Mouse (Mus musculus): ENCODE measurements around the gene Tnip1.

Gene Tnip1

GRCm38 (mm10) chr11:54962810-54963209 lies at the start of gene Tnip1:
Gene Tnip1 (minus strand): TSS chr11:54962917.
- DNase-seq: peak; percentile 28 to 55

DNA sequence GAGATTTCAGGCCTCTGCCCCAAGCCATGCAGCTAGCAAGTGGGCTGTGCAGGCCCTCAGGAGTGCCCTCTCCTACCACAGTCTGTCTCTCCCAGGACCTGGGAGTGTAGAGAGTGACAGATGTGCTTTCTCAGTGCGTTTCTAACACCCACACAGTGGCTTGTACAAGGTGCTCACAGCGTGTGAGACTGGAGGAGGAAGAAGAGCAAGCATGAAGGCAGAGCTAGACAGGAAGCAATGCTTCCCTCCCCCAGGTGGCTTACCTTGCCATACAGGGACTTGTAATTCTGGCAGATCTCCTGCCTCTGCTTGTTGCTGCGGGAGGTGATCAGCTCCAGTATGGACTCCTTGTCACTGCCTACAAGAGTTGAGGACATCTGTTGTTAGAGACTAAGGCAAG lies 48.7 kb upstream of the Tnip1 start:
- DNase-seq: no peak

- DNase-seq: no peak
Measured at GRCm38 (mm10) chr11:55008230-55008629, 45.5 kb upstream of the Tnip1 start.

GRCm38 (mm10) chr11:55005684-55006083 lies 43.0 kb upstream of the Tnip1 start:
- DNase-seq: no peak

DNA sequence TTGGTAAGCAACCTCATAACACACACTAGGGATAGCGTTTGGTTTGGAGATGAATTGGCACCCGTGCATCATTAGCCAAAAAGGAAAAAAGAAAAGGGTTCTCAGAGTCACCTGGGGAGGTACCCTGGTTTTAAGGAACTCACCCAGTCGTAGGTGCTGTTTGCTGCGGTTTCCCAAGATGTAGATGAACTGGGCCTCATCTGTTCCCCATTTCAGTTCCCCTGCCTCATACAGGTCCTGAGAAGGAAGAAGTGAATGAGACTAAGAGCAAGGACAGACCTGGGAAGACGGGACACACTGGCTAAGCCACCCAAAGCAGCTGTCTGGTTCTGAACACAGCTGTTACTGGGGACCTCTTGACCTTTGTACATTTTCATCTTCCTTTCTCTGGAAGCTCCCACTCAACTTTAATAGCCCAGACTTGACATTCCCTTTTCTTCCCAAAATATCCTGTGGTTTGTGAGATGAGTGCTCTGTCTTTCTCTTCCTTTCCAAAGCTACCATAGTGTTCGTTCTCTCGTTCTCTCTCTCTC lies 42.3 kb upstream of the Tnip1 start:
- DNase-seq: peak in 1 of 2 experiments; percentile 38

DNA sequence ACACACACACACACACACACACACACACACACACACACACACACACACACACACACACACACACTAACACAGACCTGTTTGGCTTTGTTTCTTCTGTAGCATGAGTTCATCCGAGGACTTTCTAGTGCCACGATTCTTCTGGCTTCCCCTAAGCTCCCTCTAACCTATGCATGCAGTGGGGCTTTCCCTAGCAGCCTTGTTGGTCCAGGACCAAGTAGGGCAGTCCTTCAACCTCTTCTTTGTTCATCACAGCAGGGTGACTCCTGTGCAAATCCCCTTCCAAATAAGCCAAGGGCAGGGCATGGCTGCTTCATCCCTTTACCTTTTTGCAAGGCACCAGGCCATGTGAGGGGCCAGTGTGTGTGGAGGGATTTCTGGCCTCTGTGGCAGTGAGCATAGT lies 36.0 kb upstream of the Tnip1 start:
- DNase-seq: no peak

GRCm38 (mm10) chr11:54998284-54998683 lies 35.6 kb upstream of the Tnip1 start:
- peak; percentile 48 to 77 for DNase-seq

DNA sequence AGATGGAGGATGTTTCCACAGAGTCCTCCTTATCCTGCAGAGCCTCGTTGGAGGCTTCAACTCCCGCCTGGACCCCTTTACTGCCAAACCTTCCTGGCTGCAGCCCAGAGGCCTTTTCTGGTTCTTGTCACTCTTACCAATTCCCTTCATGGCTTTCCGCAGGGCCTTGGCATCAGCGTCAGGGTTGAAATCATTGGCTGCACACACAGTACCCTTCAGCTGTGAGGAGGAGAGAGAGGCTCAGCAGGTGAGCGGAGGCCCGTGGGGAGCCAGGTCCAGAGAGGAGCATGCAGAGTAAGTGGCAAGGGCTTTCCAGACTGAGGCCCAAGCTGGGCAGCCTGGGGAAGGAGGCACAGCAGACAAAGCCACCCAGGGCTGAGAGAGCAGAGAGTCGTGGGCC lies 33.5 kb upstream of the Tnip1 start:
- no peak for DNase-seq

- no peak for DNase-seq
Measured at GRCm38 (mm10) chr11:54989920-54990319, 27.2 kb upstream of the Tnip1 start.

GRCm38 (mm10) chr11:54988754-54989349 lies 26.1 kb upstream of the Tnip1 start:
- DNase-seq: no peak

GRCm38 (mm10) chr11:54987974-54988373 lies 25.3 kb upstream of the Tnip1 start:
- DNase-seq: peak; percentile 18 to 67

DNA sequence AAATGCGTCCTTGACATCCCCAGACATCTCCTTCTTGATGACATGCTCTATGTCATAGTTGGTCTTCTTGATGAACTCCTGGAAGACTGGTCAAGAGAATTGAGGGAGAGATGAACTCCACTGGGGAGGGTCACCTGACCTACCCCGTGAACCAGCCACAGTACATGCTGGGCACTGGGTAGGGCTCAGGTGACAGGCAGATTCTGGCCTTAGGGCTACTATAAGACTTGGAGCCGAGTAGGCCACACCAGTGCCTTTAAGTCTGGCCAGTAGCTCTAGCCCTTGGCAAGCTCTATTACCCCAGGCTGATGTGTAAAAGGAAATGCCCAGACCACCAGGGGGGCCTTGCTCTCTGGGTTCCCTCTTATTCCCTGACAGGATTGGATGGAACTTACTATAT lies 22.4 kb upstream of the Tnip1 start:
- no peak for DNase-seq

GRCm38 (mm10) chr11:54984581-54984980 lies 21.9 kb upstream of the Tnip1 start:
- no peak for DNase-seq

DNA sequence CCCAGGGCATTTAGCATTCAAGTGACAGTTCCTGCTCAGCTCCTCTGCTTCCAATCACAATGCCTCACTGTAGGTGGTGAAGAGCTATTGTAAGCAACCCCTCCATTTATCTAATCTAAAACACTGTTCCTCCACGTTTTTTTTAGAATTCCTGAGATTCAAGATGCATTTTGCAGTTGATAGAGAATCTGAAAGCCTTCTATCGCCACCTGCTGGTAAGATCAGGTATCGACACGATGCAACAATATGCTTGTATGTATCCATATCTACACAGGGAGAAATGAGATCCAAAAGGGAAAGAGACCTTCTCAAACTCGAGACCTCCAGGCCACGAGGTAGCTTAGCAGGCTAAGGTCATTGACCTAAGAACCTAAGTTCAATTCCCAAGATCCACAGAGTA lies 21.4 kb upstream of the Tnip1 start:
- peak; percentile 66 to 91 for DNase-seq

GRCm38 (mm10) chr11:54982520-54982919 lies 19.8 kb upstream of the Tnip1 start:
- no peak for DNase-seq

DNA sequence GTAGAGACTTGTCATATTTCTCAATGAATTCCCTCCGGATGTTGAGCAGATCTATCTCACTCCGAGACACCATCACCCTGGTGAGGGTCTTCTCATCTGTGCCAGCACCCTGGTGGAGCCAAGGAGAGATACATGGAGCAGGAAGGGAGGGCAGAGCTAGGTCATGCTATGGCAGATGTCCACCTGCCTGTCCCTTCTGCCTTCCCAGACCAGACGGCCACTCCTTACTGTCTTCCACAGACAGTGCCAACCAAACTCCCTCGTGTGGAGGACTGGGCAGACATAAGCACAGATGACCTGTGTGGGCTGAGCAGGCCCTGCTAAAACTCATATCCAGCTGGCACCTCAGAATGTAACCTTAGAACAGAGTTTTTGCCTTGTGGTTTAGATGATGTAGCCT lies 18.9 kb upstream of the Tnip1 start:
- no peak for DNase-seq

DNA sequence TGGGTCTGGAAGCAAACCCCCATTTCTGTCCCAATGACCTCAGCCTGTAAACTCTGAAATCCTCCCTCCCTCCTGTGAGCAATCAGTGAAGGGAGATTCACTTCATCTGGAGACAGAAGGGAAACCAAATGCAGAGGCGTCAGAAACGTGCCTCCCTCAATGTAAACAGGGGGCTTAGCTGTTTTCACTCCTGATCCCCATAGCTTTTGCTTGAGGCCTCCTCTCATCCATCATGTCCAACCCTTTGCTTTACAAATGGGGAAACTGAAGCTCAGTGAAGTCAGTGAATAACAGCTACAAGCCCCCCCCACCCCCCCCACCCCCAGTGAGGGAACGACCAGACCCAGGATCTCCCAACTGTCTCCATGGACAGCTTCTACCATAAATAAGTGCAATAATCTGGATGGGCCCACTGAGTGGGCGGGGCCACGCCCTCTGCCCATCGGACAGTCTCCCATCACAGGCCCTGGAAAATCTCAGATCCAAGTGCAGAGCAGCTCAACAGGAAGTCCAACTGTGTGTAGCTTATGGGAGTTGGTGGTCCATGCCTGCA lies 14.7 kb upstream of the Tnip1 start:
- DNase-seq: no peak

- DNase-seq: no peak
Measured at GRCm38 (mm10) chr11:54976351-54976750, 13.6 kb upstream of the Tnip1 start.

DNA sequence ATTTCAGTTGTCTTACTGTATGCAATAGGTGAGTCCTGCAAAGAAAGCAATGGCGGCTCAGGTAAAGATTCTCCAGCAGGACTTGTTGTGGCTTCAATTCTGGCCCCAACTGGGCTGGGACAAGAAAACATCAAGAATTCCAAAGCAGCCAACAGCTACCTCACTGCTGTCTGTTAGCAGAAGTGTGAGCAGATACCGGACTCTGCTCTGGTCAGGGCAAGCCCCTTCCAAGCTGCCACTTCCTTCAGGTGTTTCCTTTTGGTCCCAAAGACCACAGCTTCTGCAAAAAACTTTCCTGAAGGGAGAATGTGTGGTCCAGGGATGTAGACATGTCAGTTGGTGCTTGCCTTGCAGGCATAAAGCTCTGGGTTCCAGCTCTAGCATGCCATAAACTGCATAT lies 13.0 kb upstream of the Tnip1 start:
- no peak for DNase-seq

- no peak for DNase-seq
Measured at GRCm38 (mm10) chr11:54975340-54975739, 12.6 kb upstream of the Tnip1 start.

DNA sequence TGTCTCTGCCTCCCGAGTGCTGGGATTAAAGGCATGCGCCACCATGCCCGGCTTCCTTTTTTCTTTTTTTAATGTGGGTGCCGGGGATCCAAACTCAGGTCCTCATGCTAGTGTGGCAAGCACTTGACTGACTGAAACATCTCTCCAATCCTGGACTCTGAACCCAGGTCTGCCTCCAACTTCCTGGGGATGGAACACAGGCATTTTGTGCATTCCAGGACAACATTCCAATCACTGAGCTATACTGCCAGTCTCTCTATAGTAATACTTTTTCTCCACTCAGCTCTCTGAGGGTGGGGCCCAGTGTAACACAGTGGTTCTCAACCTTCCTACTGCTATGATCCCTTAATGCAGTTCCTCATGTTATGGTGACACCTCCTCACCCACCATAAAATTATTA lies 11.9 kb upstream of the Tnip1 start:
- DNase-seq: no peak

DNA sequence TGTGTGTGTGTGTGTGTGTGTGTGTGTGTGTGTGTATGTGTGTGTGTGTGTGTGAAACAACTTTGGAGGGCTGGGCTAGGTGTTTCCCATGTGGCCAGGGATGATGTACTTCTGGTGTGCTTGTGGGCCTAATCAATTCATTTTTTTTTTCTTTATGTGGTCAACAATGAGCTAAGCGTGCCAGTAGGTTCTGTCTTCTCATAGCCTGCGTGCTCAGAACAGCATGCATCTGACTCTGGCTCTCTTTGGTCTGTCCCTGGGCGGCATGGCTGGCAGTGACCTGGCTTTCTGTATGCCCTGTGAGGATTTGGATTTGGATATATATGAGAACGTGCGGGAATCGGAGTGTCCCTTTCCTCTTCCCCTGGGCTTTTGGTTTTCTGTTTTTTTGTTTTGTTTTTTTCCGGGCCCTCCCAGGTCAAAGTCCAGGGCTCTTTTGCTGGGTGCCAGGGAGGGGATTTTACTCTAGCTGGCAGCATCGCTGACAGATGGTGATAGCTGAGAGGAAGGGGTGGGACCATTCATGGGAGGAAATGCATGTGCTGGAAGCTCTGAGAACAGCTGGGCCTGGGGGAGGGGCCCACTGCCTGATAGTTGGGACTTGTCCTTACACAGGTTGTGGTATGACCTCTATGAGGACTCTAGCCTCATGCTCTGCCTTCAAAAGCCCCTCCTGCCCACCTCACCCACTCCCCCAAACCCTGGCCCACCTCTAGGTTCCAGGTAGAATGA lies 10.9 kb upstream of the Tnip1 start:
- peak; percentile 80 to 81 for DNase-seq

GRCm38 (mm10) chr11:54972789-54973188 lies 10.1 kb upstream of the Tnip1 start:
- no peak for DNase-seq

- DNase-seq: no peak
Measured at GRCm38 (mm10) chr11:54972049-54972723, 9.5 kb upstream of the Tnip1 start.
